Mouse (Mus musculus) CH12.LX (cell line): ENCODE data around the gene Rfx7. TPM values are rescaled to one million over a fixed set of nuclear protein-coding genes. Genes with fewer than 3 reads are reported as not detected.
A peak's percentile ranks its signal among the peaks of the same experiment; 100 is the strongest.

Source experiments
- DNase-seq: peaks from one replicate; pipeline ENCODE4 v3.0.0-alpha.2; 2013; ENCODE audit errors: extremely low read depth
- H3K27ac ChIP-seq: 2 replicates; pipeline ENCODE4 v1.5.1; 2012; ENCODE audit warnings: low read depth, mild to moderate bottlenecking, control low read depth, moderate library complexity; ENCODE audit not compliant: insufficient read depth
- H3K27me3 ChIP-seq: replicated peaks from 2 replicates; pipeline ENCODE3; 2012; ENCODE audit warnings: inconsistent platforms
- H3K36me3 ChIP-seq, 2 experiments: replicated peaks in 1 of 2; 2 replicates each; pipeline versions ENCODE3 to v1.6.1; 2012; ENCODE audit warnings: inconsistent platforms in 1 of 2, low read length in 1 of 2, mild to moderate bottlenecking in 1 of 2, mixed read lengths in 1 of 2, moderate library complexity in 1 of 2; ENCODE audit not compliant: control insufficient read depth in 1 of 2, insufficient read depth in 1 of 2
- H3K4me1 ChIP-seq, 2 experiments: 2 replicates each; pipeline ENCODE4 v1.6.1; 2012; ENCODE audit warnings: inconsistent platforms in 1 of 2, moderate library complexity in 1 of 2; ENCODE audit not compliant: insufficient read depth in 2 of 2, control insufficient read depth in 1 of 2
- H3K4me2 ChIP-seq: 2 replicates; pipeline ENCODE4 v1.6.1; 2012; ENCODE audit warnings: low read depth, mild to moderate bottlenecking, control low read depth; ENCODE audit not compliant: poor library complexity, insufficient read depth, severe bottlenecking
- H3K4me3 ChIP-seq, 3 experiments: fragments of 150-350 bp in 1 of 3; sonication (generic) in 1 of 3; replicated peaks in 1 of 3; 2 replicates each; pipeline versions ENCODE3 to v1.5.1; 2011 to 2012; ENCODE audit warnings: low read depth in 2 of 3, low read length in 2 of 3, mild to moderate bottlenecking in 2 of 3, moderate library complexity in 2 of 3, control low read depth in 1 of 3, improper control_type of control experiment in 1 of 3, inconsistent platforms in 1 of 3, mixed read lengths in 1 of 3; ENCODE audit not compliant: poor library complexity in 1 of 3
- H3K79me2 ChIP-seq: replicated peaks from 2 replicates; pipeline ENCODE4 v1.6.1; 2012; ENCODE audit warnings: mild to moderate bottlenecking, moderate library complexity; ENCODE audit not compliant: control insufficient read depth, poor library complexity, insufficient read depth, severe bottlenecking; ENCODE audit errors: extremely low read depth
- H3K9ac ChIP-seq: 2 replicates; pipeline ENCODE4 v1.6.1; 2012; ENCODE audit warnings: low read depth, mild to moderate bottlenecking, control low read depth, moderate library complexity; ENCODE audit not compliant: insufficient read depth
- H3K9me3 ChIP-seq: replicated peaks from 2 replicates; pipeline ENCODE3; 2012; ENCODE audit warnings: low read length, inconsistent platforms, mixed read lengths
- CHD1 ChIP-seq: IDR thresholded peaks from 2 replicates; pipeline ENCODE4 v1.6.1; 2012; ENCODE audit warnings: low read depth, low read length, improper control_type of control experiment, inconsistent platforms
- CHD2 ChIP-seq: IDR thresholded peaks from 2 replicates; pipeline ENCODE4 v1.6.1; 2011; ENCODE audit warnings: low read length, improper control_type of control experiment
- E2F4 ChIP-seq: IDR thresholded peaks from 2 replicates; pipeline ENCODE4 v1.6.1; 2011; ENCODE audit warnings: low read depth, low read length, improper control_type of control experiment; ENCODE audit not compliant: insufficient replicate concordance
- EP300 ChIP-seq: IDR thresholded peaks from 2 replicates; pipeline ENCODE4 v1.6.1; 2011; ENCODE audit warnings: low read length, improper control_type of control experiment
- ETS1 ChIP-seq: conservative IDR thresholded peaks from 2 replicates; pipeline ENCODE4 v1.6.1; 2012; ENCODE audit warnings: low read depth, mild to moderate bottlenecking, inconsistent platforms, low read length, improper control_type of control experiment, moderate library complexity
- HCFC1 ChIP-seq: IDR thresholded peaks from 2 replicates; pipeline ENCODE4 v1.6.1; 2012; ENCODE audit warnings: low read depth, mild to moderate bottlenecking, inconsistent platforms, low read length, improper control_type of control experiment
- IRF4 ChIP-seq: IDR thresholded peaks from 2 replicates; pipeline ENCODE4 v1.6.1; 2014; ENCODE audit warnings: low read depth, mild to moderate bottlenecking, inconsistent platforms, low read length, improper control_type of control experiment
- KAT2A ChIP-seq: IDR thresholded peaks from 2 replicates; pipeline ENCODE4 v1.6.1; 2012; ENCODE audit warnings: low read length, improper control_type of control experiment, inconsistent platforms; ENCODE audit not compliant: insufficient replicate concordance
- MAX ChIP-seq: IDR thresholded peaks from 2 replicates; pipeline ENCODE4 v1.6.1; 2011; ENCODE audit warnings: low read length, improper control_type of control experiment
- MEF2A ChIP-seq: IDR thresholded peaks from 2 replicates; pipeline ENCODE4 v1.6.1; 2014; ENCODE audit warnings: low read depth, mild to moderate bottlenecking, inconsistent platforms, low read length, improper control_type of control experiment, borderline replicate concordance
- MXI1 ChIP-seq: IDR thresholded peaks from 2 replicates; pipeline ENCODE4 v1.6.1; 2011; ENCODE audit warnings: mild to moderate bottlenecking, low read depth, low read length, improper control_type of control experiment
- NELFE ChIP-seq: IDR thresholded peaks from 2 replicates; pipeline ENCODE4 v1.6.1; 2011; ENCODE audit warnings: low read depth, low read length, improper control_type of control experiment
- NRF1 ChIP-seq: IDR thresholded peaks from 2 replicates; pipeline ENCODE4 v1.6.1; 2014; ENCODE audit warnings: low read depth, mild to moderate bottlenecking, inconsistent platforms, low read length, improper control_type of control experiment, moderate library complexity
- PAX5 ChIP-seq: IDR thresholded peaks from 2 replicates; pipeline ENCODE4 v1.6.1; 2012; ENCODE audit warnings: low read length, inconsistent platforms, mixed read lengths
- POLR2A ChIP-seq: IDR thresholded peaks from 2 replicates; pipeline ENCODE4 v1.6.1; 2011; ENCODE audit warnings: low read depth, mild to moderate bottlenecking, improper control_type of control experiment, low read length
- SIN3A ChIP-seq: IDR thresholded peaks from 2 replicates; pipeline ENCODE4 v1.6.1; 2012; ENCODE audit warnings: low read length, improper control_type of control experiment, inconsistent platforms
- SMC3 ChIP-seq: IDR thresholded peaks from 2 replicates; pipeline ENCODE4 v1.6.1; 2011; ENCODE audit warnings: low read depth, low read length, improper control_type of control experiment
- TCF12 ChIP-seq: IDR thresholded peaks from 2 replicates; pipeline ENCODE4 v1.6.1; 2014; ENCODE audit warnings: low read depth, mild to moderate bottlenecking, inconsistent platforms, low read length, improper control_type of control experiment
- UBTF ChIP-seq: IDR thresholded peaks from 2 replicates; pipeline ENCODE4 v1.6.1; 2012; ENCODE audit warnings: low read depth, mild to moderate bottlenecking, inconsistent platforms, low read length, improper control_type of control experiment, moderate library complexity
- USF2 ChIP-seq: conservative IDR thresholded peaks from 2 replicates; pipeline ENCODE4 v1.6.1; 2011; ENCODE audit warnings: low read depth, low read length, improper control_type of control experiment
- ZC3H11A ChIP-seq: IDR thresholded peaks from 2 replicates; pipeline ENCODE4 v1.6.1; 2012; ENCODE audit warnings: low read depth, mild to moderate bottlenecking, inconsistent platforms, low read length, improper control_type of control experiment
- ZKSCAN1 ChIP-seq: IDR thresholded peaks from 2 replicates; pipeline ENCODE4 v1.6.1; 2012; ENCODE audit warnings: low read depth, inconsistent platforms, low read length, improper control_type of control experiment, borderline replicate concordance
- dilution Hi-C: fragments of 300-500 bp; cut with MboI; formaldehyde crosslinking; loops from 2 replicates; pipeline ENCODE4 v1.14.3; 2020; ENCODE audit warnings: low sequenced_read_pairs; ENCODE audit not compliant: extremely low pct_unique_long_range_greater_than_20kb, extremely low pct_ligation_motif_present
- in situ Hi-C: fragments of 300-500 bp; cut with MboI; formaldehyde crosslinking; loops from 3 replicates; pipeline ENCODE4 v1.14.3; 2019; ENCODE audit warnings: low sequenced_read_pairs, low pct_ligation_motif_present, low pct_unique_long_range_greater_than_20kb, mixed read lengths
- polyA plus RNA-seq: library from polyadenylated mRNA; unstranded; fragments of >175 nt; gene quantifications from 2 replicates; pipeline ENCODE4 v1.2.1, GENCODE M21; 2012; ENCODE audit warnings: low read depth; ENCODE audit not compliant: insufficient read length
- total RNA-seq, 2 experiments: library from RNA; depleted of rRNA; stranded (reverse); fragments of 300-350 nt in 1 of 2; fragments of >200 nt in 1 of 2; gene quantifications; 2 replicates each; pipeline ENCODE4 v1.2.3; 2012 to 2014

Gene Rfx7
- total and polyA plus RNA-seq, 3 experiments = 18.4 to 49.9 (median 27.3) TPM

DNA sequence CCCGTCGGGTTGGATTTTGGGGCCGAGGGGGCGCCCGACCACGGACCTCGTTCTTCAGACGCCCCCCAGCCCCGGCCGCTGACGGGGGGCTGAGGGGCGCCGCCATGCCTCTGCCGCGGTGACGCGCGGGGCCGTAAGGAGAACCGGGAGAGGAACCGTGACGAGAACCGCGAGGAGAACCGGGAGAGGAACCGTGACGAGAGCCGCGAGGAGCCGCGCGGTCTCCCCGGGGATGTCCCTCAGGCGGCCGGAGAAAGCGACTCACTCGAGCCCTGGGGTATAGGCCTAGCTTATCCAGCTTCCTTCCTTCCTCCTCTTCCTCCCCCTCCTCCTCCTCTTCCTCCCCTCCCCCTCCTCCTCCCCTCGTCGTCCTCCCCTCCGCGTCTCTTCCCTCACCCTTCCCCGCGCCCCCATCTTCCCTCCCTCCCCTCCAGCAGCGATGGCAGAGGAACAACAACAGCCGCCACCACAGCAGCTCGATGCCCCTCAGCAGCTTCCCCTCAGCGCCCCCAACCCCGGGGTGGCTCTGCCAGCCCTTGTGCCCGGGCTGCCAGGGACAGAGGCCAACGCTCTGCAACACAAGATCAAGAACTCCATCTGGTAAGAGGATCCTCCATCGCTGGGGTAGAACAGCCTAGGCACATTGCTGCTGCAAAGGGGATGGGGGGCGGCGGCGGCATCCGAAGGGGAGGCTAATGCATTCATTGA is 495 bp downstream of the Rfx7 start:
- Histone ChIP-seq H3K4me3 (peak overlapping the region; percentile 90 to 94 (median 94)), H3K4me2 (peak overlapping the region; percentile 25; the same call in 1 of the 2 replicates), H3K9me3 (no peaks in the 10 kb centered on the region), H3K27me3 (no peaks in the 10 kb centered on the region), H3K79me2 (peaks cover 30% of the 10 kb centered on the region)
- peak; percentile 61 for DNase-seq
- in situ Hi-C loops = no loop called here
- peak; percentile 7; the same call in 1 of the 2 replicates for TF ChIP-seq CHD1
- TF ChIP-seq MXI1 = 0 out of 2 replicates have a peak, but pooled peaks have one; percentile 39
- peak; percentile 55 for TF ChIP-seq IRF4
- peak; percentile 98 for TF ChIP-seq UBTF
- no peak for TF ChIP-seq NELFE
- TF ChIP-seq POLR2A = peak; percentile 16; the same call in 1 of the 2 replicates
- no peak for TF ChIP-seq ZKSCAN1
- 0 out of 2 replicates have a peak, but pooled peaks have one; percentile 13 for TF ChIP-seq MEF2A
- peak; percentile 32; the same call in 1 of the 2 replicates for TF ChIP-seq MAX
- TF ChIP-seq HCFC1 = peak; percentile 50; the same call in 1 of the 2 replicates
- TF ChIP-seq SIN3A = peak; percentile 54; the same call in 1 of the 2 replicates
- no peak for TF ChIP-seq EP300
- no peak for TF ChIP-seq E2F4
- no peak for TF ChIP-seq USF2
- TF ChIP-seq, all 38 proteins: peak for 9
- Histone ChIP-seq H3K36me3 (peaks cover 0 to 3% of the 10 kb centered on the region in 2 experiments), H3K9ac (peak overlapping the region; percentile 94), H3K4me1 (peaks cover 0 to 25% of the 10 kb centered on the region in 2 experiments; a peak in 3 of 4 replicates), H3K27ac (peak overlapping the region; percentile 99)
- dilution Hi-C loops = no loop called here

DNA sequence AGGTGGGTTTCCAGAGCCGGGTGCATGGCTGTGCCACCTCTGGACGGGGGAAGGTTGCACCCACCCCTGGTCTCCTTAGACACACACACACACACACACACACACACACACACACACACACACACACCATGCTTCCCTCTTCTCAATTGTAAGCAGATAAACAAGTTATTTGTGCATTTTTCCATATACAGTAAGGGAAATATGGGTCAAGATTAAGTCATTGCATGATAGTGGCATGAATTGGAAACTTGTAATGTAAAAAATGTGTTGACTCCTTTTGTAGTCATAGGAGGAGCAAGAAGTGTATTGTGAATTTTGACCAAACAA is 1.0 kb downstream of the Rfx7 start:
- TF ChIP-seq CHD2 (no peak), MEF2A (no peak), NELFE (no peak), PAX5 (no peak), UBTF (no peak), KAT2A (no peak), ZC3H11A (no peak), SMC3 (no peak), TCF12 (no peak), USF2 (no peak), E2F4 (no peak), CHD1 (no peak), NRF1 (no peak), ETS1 (no peak)
- TF ChIP-seq, all 38 proteins: peak for 0
- no peak for DNase-seq
- Histone ChIP-seq H3K27ac (peak overlapping the region; percentile 99), H3K9ac (peak overlapping the region; percentile 94), H3K4me3 (peak overlapping the region; percentile 90 to 94 (median 94)), H3K27me3 (no peaks in the 10 kb centered on the region), H3K79me2 (peaks cover 30% of the 10 kb centered on the region), H3K4me1 (peaks cover 0 to 25% of the 10 kb centered on the region in 2 experiments; a peak in 3 of 4 replicates), H3K4me2 (peak overlapping the region; percentile 25; the same call in 1 of the 2 replicates), H3K36me3 (peaks cover 0 to 2% of the 10 kb centered on the region in 2 experiments), H3K9me3 (no peaks in the 10 kb centered on the region)
- dilution Hi-C loops (no loop called here), in situ Hi-C loops (no loop called here)
